Mouse (Mus musculus): Measurements from ENCODE around the gene Vmn2r86. TPM values are rescaled to one million over a fixed set of nuclear protein-coding genes. Genes with fewer than 3 reads are reported as not detected.
A peak's percentile ranks its signal among the peaks of the same experiment; 100 is the strongest.
"Not testable (repeated sequence)": the region's sequence is repeated elsewhere in the genome, so short reads cannot be mapped to it uniquely, and the experiment has no call there.

Gene Vmn2r86
- not detected for total RNA-seq (2021)
- long read RNA-seq, experiment 1 = 0 reads
- long read RNA-seq, experiment 2 = 0 reads

GRCm38 (mm10) chr10:130455950-130456349 lies at the start of gene Vmn2r86:
TSS of gene Vmn2r86 (minus strand) at chr10:130456050.
- DNase-seq (ENCODE audit: low spot score in 2 of 2) = not testable (repeated sequence)

DNA sequence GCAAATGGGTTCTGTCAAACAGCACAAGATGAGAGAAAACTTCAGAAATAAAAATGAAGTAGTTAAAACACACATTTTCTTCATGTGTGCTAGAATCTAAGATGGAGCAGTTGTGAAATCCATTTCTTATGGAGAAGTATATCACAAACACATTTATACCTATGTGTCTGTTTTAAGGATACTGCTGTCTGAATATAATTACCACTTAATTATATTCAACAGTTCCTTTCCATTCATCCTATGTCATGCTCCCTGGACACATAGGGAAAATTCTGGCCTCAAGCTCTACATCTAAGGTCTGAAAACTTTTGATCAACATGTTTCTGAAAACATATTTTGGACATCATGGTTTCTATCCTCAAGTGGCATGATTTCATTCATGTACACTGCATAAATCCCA lies 41.4 kb upstream of the Vmn2r86 start, which contains the start of gene Vmn2r87:
Vmn2r87 (minus strand) TSS at position 101 of the 400 bp plus-strand sequence.
- DNase-seq (ENCODE audit: low spot score in 2 of 2) = no peak

DNA sequence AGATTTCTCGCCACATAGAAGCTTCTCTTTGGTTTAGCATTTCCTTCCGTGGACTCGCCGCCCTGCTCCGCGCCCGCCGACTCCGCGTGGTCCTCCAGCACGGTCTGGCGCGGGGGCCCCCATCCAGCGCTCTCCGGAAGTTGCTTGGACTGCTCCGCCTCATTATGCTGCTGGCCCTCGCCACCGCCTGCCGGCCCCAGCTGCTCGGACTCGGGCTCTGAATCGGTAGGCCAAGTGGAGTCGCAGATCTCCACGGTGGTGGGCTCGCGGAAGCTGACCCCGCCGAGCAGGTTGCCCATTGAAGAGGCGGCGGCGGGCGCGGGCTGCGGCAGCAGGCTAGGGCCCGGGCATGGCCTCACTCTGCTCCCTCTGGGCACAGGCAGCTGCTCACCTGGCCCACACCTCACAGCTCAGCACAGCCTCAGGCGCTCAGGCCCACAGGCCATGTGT lies 14.5 kb upstream of the Vmn2r86 start:
- DNase-seq (ENCODE audit: low spot score in 2 of 2) = peak in 1 of 2 experiments; percentile 9

DNA sequence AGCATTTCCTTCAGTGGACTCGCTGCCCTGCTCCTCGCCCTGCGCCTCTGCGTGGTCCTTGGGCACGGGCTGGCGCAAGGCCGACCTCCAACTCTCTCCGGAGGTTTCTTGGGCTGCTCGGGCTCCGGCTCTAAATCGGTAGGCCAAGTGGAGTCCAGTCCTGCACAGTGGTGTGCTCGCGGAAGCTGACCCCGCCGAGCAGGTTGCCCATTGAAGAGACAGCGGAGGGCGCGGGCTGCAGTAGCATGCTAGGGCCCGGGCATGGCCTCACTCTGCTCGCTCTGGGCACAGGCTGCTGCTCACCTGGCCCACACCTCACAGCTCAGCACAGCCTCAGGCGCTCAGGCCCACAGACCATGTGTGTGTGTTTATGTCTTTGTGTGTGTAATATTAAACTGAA lies 11.1 kb downstream of the Vmn2r86 start:
- no peak for DNase-seq (ENCODE audit: low spot score in 2 of 2)

GRCm38 (mm10) chr10:130434185-130434898 lies 21.5 kb downstream of the Vmn2r86 start:
- not testable (repeated sequence) for DNase-seq (ENCODE audit: low spot score in 2 of 2)

DNA sequence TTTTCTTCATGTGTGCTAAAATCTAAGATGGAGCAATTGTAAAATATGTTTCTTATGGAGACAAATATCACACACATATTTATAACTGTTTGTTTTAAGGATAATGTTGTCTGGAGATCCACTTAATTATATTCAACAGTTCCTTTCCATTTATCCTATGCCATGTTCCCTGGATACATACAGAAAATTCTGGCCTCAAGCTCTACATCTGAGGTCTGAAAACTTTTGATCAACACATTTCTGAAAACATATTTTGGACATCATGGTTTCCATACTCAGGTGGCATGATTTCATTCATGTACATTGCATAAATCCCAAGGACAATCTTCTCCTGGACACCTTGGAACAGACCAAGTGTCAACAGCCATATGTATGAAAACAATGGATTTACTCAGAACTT lies 26.2 kb downstream of the Vmn2r86 start, which contains the start of gene Vmn2r85:
Vmn2r85 (minus strand) TSS at position 101 of the 400 bp plus-strand sequence.
- not testable (repeated sequence) for DNase-seq (ENCODE audit: low spot score in 2 of 2)

DNA sequence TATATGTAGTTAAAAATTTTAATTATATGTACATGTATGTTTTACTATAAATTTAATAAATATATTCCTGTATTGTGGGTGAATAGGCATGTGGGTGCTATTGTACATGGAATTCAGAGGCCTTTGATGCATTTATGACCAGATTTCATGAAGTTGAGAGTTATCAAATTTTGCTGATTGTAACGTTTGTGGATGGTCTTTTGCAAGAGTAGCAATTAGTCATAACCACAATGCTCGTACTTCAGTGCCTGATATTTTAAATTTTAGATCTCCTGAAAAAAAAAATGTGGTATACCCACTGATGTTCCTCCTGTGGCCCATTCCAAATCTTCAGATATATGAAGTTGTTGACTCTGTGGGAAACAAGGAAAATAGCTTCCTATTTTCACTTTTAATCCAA lies 33.5 kb downstream of the Vmn2r86 start:
- DNase-seq (ENCODE audit: low spot score in 2 of 2) = not testable (repeated sequence)

DNA sequence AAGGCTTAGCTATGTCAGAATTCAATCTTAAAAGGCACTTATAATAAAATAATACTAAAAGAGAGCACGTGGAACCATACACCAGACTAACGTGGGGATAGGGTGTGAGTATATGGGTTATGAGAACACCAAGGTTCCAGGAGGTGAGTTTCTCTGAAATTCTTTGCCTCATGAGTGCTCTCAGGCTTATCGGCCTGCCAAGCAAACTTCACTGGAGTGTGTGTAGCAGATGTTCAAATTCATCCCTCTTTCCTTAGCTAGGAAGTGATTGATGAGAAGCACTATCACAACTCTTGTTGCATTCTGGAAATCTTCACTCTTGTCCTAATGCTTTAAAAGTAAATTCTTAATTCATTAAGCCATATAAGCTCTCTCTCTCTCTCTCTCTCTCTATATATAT lies 35.4 kb downstream of the Vmn2r86 start:
- DNase-seq (ENCODE audit: low spot score in 2 of 2) = no peak

- not testable (repeated sequence) for DNase-seq (ENCODE audit: low spot score in 2 of 2)
Measured at GRCm38 (mm10) chr10:130419954-130420353, 35.9 kb downstream of the Vmn2r86 start.

GRCm38 (mm10) chr10:130416352-130416751 lies 39.5 kb downstream of the Vmn2r86 start:
- DNase-seq (ENCODE audit: low spot score in 2 of 2) = not testable (repeated sequence)

GRCm38 (mm10) chr10:130412167-130412698 lies 43.6 kb downstream of the Vmn2r86 start:
- not testable (repeated sequence) for DNase-seq (ENCODE audit: low spot score in 2 of 2)

GRCm38 (mm10) chr10:130394232-130394631 lies 61.6 kb downstream of the Vmn2r86 start, which contains the start of gene Vmn2r84:
TSS of gene Vmn2r84 (minus strand) at chr10:130394332.
- no peak for DNase-seq (ENCODE audit: low spot score in 2 of 2)

Other genes starting within 250 kb of the Vmn2r86 start
- gene Olfr827, start 241.6 kb downstream of the Vmn2r86 start, total RNA-seq (2021) = not detected
- gene Neurod4, start 175.8 kb downstream of the Vmn2r86 start, total RNA-seq (2021) = under 1 TPM; 0.25 to 0.51 TPM
- gene Tespa1, start 133.2 kb downstream of the Vmn2r86 start, total RNA-seq (2021) = under 1 TPM; 0.45 to 0.59 TPM
- not detected for gene Vmn2r84, start 61.7 kb downstream of the Vmn2r86 start, total RNA-seq (2021)
- gene Vmn2r85, start 26.3 kb downstream of the Vmn2r86 start, total RNA-seq (2021) = not detected
- not detected for gene Vmn2r87, start 41.3 kb upstream of the Vmn2r86 start, total RNA-seq (2021)

All from adrenal gland, postnatal 4 days (tissue).